Mouse (Mus musculus): ENCODE measurements around the gene Zkscan2. TPM values are rescaled to one million over a fixed set of nuclear protein-coding genes. Genes with fewer than 3 reads are reported as not detected.

Zkscan2 gene
- polyA plus RNA-seq, 1 experiment from 2014 or later, result 1.4 TPM

DNA sequence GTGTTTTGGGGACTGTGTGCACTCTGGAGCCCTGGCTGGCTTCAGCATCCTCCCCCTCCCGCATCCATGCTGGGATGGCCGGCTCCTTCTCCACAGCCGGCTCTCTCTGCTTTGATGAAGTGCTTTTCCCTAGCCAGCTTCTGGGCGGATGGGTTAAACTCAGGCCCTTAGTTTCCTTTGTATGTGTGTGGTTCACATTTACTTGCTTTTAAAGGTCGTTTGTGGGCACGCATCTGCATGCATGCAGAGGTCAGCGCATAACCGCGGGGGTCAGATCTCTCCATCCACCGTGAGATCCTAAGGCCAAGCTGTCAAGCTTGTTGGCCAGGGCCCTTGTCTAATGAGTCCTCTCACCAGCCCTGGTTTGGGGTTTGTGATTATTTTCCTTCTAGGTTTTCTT lies 50.6 kb downstream of the Zkscan2 start:
- Histone ChIP-seq H3K9me3 (replicated peaks; ENCODE audit: low read length) (no peaks in the 10 kb centered on the region), H3K4me2 (ENCODE audit: low read length) (no peak overlapping the region), H3K4me1 (replicated peaks; ENCODE audit: insufficient read depth, low read length) (no peaks in the 10 kb centered on the region), H3K9ac (ENCODE audit: low read depth, low read length) (no peak overlapping the region), H3K27ac (no peak overlapping the region), H3K27me3 (ENCODE audit: insufficient read depth, low read length) (no peaks in the 10 kb centered on the region), H3K4me3 (replicated peaks; ENCODE audit: low read depth, low read length) (no peak overlapping the region), H3K36me3 (ENCODE audit: insufficient read depth, low read length) (no peaks in the 10 kb centered on the region)
- ATAC-seq (replicated peaks; ENCODE audit: low FRiP score, low read depth) (no peak), DNase-seq (ENCODE audit: low spot score) (no peak)
- TF ChIP-seq CTCF (IDR thresholded peaks at IDR 0.05; ENCODE audit: low read depth), result no peak
- WGBS, result 65% methylated on average over 10 of the region's 10 CpGs

DNA sequence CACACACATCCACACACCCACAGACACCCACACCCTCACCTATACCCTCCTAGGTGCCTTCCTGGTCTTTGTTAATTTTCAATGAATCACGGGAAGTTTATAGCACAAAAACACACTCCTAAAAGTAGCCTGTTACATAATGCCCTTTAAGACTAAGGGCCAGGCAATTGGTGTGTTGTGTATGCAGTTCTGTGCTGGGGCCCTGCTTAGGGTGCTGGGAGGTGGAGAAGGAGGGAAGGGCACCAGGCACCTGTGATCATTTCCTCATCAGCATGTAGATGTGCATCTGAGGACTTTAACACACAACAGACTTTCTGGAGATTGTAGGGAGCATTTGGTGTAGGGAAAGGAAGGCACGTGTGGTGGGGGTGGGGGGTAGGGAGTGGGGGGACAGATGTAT lies 51.5 kb downstream of the Zkscan2 start:
- Histone ChIP-seq H3K36me3 (ENCODE audit: insufficient read depth, low read length) (no peaks in the 10 kb centered on the region), H3K4me2 (ENCODE audit: low read length) (no peak overlapping the region), H3K9ac (ENCODE audit: low read depth, low read length) (no peak overlapping the region), H3K4me1 (replicated peaks; ENCODE audit: insufficient read depth, low read length) (no peaks in the 10 kb centered on the region), H3K9me3 (replicated peaks; ENCODE audit: low read length) (no peaks in the 10 kb centered on the region), H3K27me3 (ENCODE audit: insufficient read depth, low read length) (no peaks in the 10 kb centered on the region), H3K27ac (no peak overlapping the region), H3K4me3 (replicated peaks; ENCODE audit: low read depth, low read length) (no peak overlapping the region)
- no peak for TF ChIP-seq CTCF (IDR thresholded peaks at IDR 0.05; ENCODE audit: low read depth)
- WGBS, result 86% methylated on average over 2 of the region's 2 CpGs
- DNase-seq (ENCODE audit: low spot score) (no peak), ATAC-seq (replicated peaks; ENCODE audit: low FRiP score, low read depth) (no peak)

DNA sequence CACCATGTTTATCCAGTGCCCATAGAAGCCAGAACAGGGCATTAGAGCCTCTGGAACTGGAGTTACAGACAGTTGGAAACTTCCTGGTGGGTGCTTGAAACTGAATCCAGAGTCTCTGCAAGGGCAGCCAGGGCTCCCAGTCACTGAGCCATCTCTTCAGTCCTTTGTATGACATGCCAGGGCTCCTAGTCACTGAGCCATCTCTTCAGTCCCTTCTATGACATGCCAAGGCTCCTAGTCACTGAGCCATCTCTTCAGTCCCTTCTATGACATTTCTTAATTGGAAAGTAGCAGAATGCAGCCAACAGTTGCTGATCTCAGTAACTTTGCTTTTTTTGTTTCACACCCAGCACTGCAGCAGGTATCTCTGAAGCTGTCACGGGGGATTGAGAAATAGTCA lies 58.2 kb downstream of the Zkscan2 start:
- no peak overlapping the region for H3K9ac ChIP-seq (ENCODE audit: low read depth, low read length)
- no peak overlapping the region for H3K4me2 ChIP-seq (ENCODE audit: low read length)
- H3K36me3 ChIP-seq (ENCODE audit: insufficient read depth, low read length), result no peaks in the 10 kb centered on the region
- H3K27me3 ChIP-seq (ENCODE audit: insufficient read depth, low read length), result no peaks in the 10 kb centered on the region
- H3K4me1 ChIP-seq (replicated peaks; ENCODE audit: insufficient read depth, low read length), result no peaks in the 10 kb centered on the region
- H3K9me3 ChIP-seq (replicated peaks; ENCODE audit: low read length), result no peaks in the 10 kb centered on the region
- no peak for TF ChIP-seq CTCF (IDR thresholded peaks at IDR 0.05; ENCODE audit: low read depth)
- no peak overlapping the region for H3K4me3 ChIP-seq (replicated peaks; ENCODE audit: low read depth, low read length)
- no peak for DNase-seq (ENCODE audit: low spot score)
- ATAC-seq (replicated peaks; ENCODE audit: low FRiP score, low read depth), result no peak
- 80% methylated on average over 1 of the region's 1 CpGs for WGBS
- no peak overlapping the region for H3K27ac ChIP-seq

DNA sequence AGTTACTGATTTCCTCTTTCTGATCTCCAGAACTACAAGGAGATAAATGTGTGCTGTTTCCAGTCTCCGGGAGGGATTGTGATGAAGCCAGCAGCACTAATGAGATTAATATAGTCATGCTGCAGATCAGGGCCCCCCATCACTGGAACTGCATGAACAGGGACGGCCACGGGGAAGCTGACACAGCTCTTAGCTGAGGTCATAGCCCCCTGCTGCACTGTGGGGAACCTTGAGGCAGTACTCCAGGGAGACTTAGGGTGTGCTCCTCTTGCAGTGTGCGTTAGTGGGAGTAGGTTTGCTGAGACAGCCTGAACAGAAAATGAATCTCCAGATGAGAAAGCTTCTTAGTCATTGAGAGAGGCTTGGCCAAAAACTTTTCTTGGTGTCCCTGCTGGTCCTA lies 69.0 kb downstream of the Zkscan2 start:
- WGBS, result 72% methylated on average over 4 of the region's 4 CpGs
- H3K4me3 ChIP-seq (replicated peaks; ENCODE audit: low read depth, low read length), result no peak overlapping the region
- H3K9ac ChIP-seq (ENCODE audit: low read depth, low read length), result no peak overlapping the region
- ATAC-seq (replicated peaks; ENCODE audit: low FRiP score, low read depth), result no peak
- H3K27ac ChIP-seq, result no peak overlapping the region
- TF ChIP-seq CTCF (IDR thresholded peaks at IDR 0.05; ENCODE audit: low read depth), result no peak
- no peak overlapping the region for H3K4me2 ChIP-seq (ENCODE audit: low read length)
- H3K36me3 ChIP-seq (ENCODE audit: insufficient read depth, low read length), result 0 out of 2 replicates have a peak, but pooled peaks cover 10% of the 10 kb centered on the region
- H3K27me3 ChIP-seq (ENCODE audit: insufficient read depth, low read length), result no peaks in the 10 kb centered on the region
- H3K9me3 ChIP-seq (replicated peaks; ENCODE audit: low read length), result no peaks in the 10 kb centered on the region
- no peak for DNase-seq (ENCODE audit: low spot score)
- H3K4me1 ChIP-seq (replicated peaks; ENCODE audit: insufficient read depth, low read length), result no peaks in the 10 kb centered on the region

DNA sequence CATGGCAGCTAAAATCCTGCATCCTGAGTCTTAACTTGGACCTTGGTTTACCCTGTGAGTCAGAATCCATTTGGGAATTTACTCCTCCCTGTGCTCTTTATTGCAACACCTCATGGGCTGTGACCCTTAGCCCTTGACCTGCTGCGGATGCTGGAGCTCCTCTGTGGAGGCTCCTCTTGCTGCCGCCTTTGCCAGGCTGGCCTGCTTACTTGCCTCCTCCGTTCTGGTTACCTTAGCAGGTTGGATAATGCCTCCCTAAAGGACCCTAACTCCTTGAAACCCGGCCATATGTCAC lies 69.9 kb downstream of the Zkscan2 start:
- H3K9me3 ChIP-seq (replicated peaks; ENCODE audit: low read length), result no peaks in the 10 kb centered on the region
- H3K9ac ChIP-seq (ENCODE audit: low read depth, low read length), result no peak overlapping the region
- no peak overlapping the region for H3K4me2 ChIP-seq (ENCODE audit: low read length)
- no peaks in the 10 kb centered on the region for H3K27me3 ChIP-seq (ENCODE audit: insufficient read depth, low read length)
- TF ChIP-seq CTCF (IDR thresholded peaks at IDR 0.05; ENCODE audit: low read depth), result no peak
- H3K4me1 ChIP-seq (replicated peaks; ENCODE audit: insufficient read depth, low read length), result no peaks in the 10 kb centered on the region
- 59% methylated on average over 4 of the region's 4 CpGs for WGBS
- no peak for DNase-seq (ENCODE audit: low spot score)
- no peak overlapping the region for H3K27ac ChIP-seq
- ATAC-seq (replicated peaks; ENCODE audit: low FRiP score, low read depth), result no peak
- no peak overlapping the region for H3K4me3 ChIP-seq (replicated peaks; ENCODE audit: low read depth, low read length)
- H3K36me3 ChIP-seq (ENCODE audit: insufficient read depth, low read length), result peaks cover 13% of the 10 kb centered on the region; the same call in 1 of the 2 replicates

DNA sequence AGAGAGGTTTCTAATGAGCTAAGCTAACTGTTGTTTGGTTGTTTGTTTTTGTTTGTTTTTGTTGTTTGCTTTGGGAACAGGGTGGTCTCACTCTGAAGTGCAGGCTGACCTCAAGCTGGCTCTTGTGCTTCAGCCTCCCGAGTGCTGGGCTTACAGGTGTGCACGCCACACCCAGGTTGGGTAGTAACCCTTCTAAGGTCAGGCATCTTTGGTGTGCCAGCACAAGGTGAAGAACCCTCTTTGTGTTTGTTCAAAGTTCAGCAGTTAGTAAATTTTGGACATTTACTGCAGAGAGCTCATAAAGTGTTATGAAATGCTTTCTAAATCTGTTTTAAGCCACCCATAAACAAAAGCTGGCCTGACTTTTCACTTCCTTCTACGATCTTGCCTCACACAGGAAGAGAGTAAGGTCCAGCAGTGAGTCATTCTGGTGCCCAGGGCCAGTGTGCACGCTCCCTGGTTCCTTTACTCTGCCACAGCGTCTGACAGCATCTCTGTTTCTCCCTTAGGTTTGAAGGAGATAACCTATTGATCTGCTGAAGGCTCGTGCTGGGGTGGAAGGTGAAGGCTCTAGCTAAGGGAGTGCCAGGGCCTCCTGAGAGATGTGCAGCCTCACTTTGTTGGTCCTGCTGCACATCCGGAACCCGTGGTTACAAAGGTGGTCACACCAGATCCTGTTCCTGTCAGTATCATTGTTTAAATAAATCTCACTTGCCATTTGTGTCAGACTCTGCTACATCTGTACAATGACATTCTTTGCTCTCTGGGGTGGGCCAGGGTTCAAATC lies 70.4 kb downstream of the Zkscan2 start:
- no peak for ATAC-seq (replicated peaks; ENCODE audit: low FRiP score, low read depth)
- H3K4me1 ChIP-seq (replicated peaks; ENCODE audit: insufficient read depth, low read length), result no peaks in the 10 kb centered on the region
- no peaks in the 10 kb centered on the region for H3K9me3 ChIP-seq (replicated peaks; ENCODE audit: low read length)
- peak; percentile 14 for DNase-seq (ENCODE audit: low spot score)
- H3K27me3 ChIP-seq (ENCODE audit: insufficient read depth, low read length), result no peaks in the 10 kb centered on the region
- no peak overlapping the region for H3K4me3 ChIP-seq (replicated peaks; ENCODE audit: low read depth, low read length)
- H3K4me2 ChIP-seq (ENCODE audit: low read length), result no peak overlapping the region
- H3K27ac ChIP-seq, result no peak overlapping the region
- TF ChIP-seq CTCF (IDR thresholded peaks at IDR 0.05; ENCODE audit: low read depth), result no peak
- 68% methylated on average over 8 of the region's 8 CpGs for WGBS
- no peak overlapping the region for H3K9ac ChIP-seq (ENCODE audit: low read depth, low read length)
- H3K36me3 ChIP-seq (ENCODE audit: insufficient read depth, low read length), result peaks cover 13% of the 10 kb centered on the region; the same call in 1 of the 2 replicates

Other genes starting within 250 kb of the Zkscan2 start
- gene Lcmt1, start 130.7 kb downstream of the Zkscan2 start, polyA plus RNA-seq (2015; fragmentation: Nextera tagmentation; extraction: Ambion mirVana), result 57.0 and 58.2 TPM in 2 replicates
- 17.6 TPM in 2 replicates for gene Arhgap17, start 130.5 kb downstream of the Zkscan2 start, polyA plus RNA-seq (2015; fragmentation: Nextera tagmentation; extraction: Ambion mirVana)
- gene Aqp8, start 38.2 kb downstream of the Zkscan2 start, polyA plus RNA-seq (2015; fragmentation: Nextera tagmentation; extraction: Ambion mirVana), result 0.56 and 0.99 TPM in 2 replicates